Mouse (Mus musculus) limb, embryonic 14.5 days (tissue): ENCODE data around the gene Hoxb4. TPM values are rescaled to one million over a fixed set of nuclear protein-coding genes. Genes with fewer than 3 reads are reported as not detected.
A peak's percentile ranks its signal among the peaks of the same experiment; 100 is the strongest.

ENCODE experiments used
- ATAC-seq: fragments of 200-750 bp; cut with Nextera tagmentation; 2 replicates; pipeline ENCODE4 v1.8.0; 2017; ENCODE audit warnings: low read depth, moderate number of reproducible peaks, moderate TSS enrichment; ENCODE audit not compliant: low FRiP score
- DNase-seq: peaks from one replicate; pipeline ENCODE4 v3.0.0-alpha.2; 2015; ENCODE audit warnings: low spot score
- H3K27ac ChIP-seq: fragments of 300-500 bp; sonication (generic); replicated peaks from 2 replicates; pipeline ENCODE4 v1.5.1; 2014; ENCODE audit warnings: low read depth, mild to moderate bottlenecking, low read length, moderate library complexity, mixed read lengths
- H3K27me3 ChIP-seq: fragments of 300-500 bp; sonication (generic); 2 replicates; pipeline ENCODE4 v1.6.1; 2014; ENCODE audit warnings: low read length, mixed read lengths; ENCODE audit not compliant: control insufficient read depth, insufficient read depth
- H3K36me3 ChIP-seq: fragments of 300-500 bp; sonication (generic); 2 replicates; pipeline ENCODE4 v1.6.1; 2014; ENCODE audit warnings: mild to moderate bottlenecking, low read length, moderate library complexity, mixed read lengths; ENCODE audit not compliant: control insufficient read depth, insufficient read depth
- H3K4me1 ChIP-seq: fragments of 300-500 bp; sonication (generic); 2 replicates; pipeline ENCODE4 v1.6.1; 2014; ENCODE audit warnings: antibody characterized with exemption, low read length, mixed read lengths; ENCODE audit not compliant: control insufficient read depth, insufficient read depth
- H3K4me2 ChIP-seq: fragments of 300-500 bp; sonication (generic); replicated peaks from 2 replicates; pipeline ENCODE4 v1.6.1; 2014; ENCODE audit warnings: low read depth, mild to moderate bottlenecking, low read length, moderate library complexity; ENCODE audit not compliant: severe bottlenecking
- H3K4me3 ChIP-seq: fragments of 300-500 bp; sonication (generic); replicated peaks from 2 replicates; pipeline ENCODE4 v1.5.1; 2014; ENCODE audit warnings: low read length
- H3K9ac ChIP-seq: fragments of 300-500 bp; sonication (generic); 2 replicates; pipeline ENCODE4 v1.6.1; 2014; ENCODE audit warnings: mild to moderate bottlenecking, low read depth, low read length, moderate library complexity; ENCODE audit not compliant: severe bottlenecking
- H3K9me3 ChIP-seq: fragments of 300-500 bp; sonication (generic); 2 replicates; pipeline ENCODE4 v1.6.1; 2016; ENCODE audit warnings: low read length; ENCODE audit not compliant: control insufficient read depth
- POLR2A ChIP-seq: fragments of 200-500 bp; IDR thresholded peaks from 2 replicates; pipeline ENCODE4 v1.8.0; 2012; ENCODE audit warnings: inconsistent platforms, mild to moderate bottlenecking, moderate library complexity, borderline replicate concordance; ENCODE audit not compliant: insufficient read depth, insufficient read length; ENCODE audit errors: extremely low read depth
- WGBS: fragments of 180-500 bp; shearing (Covaris S2); extraction: QIAGEN DNeasy Blood & Tissue Kit; methylation state at CpG from one replicate; pipeline ENCODE4 v1.1.7; 2014; 5-methylcytosine and 5-hydroxymethylcytosine counted together
- polyA plus RNA-seq, 2 experiments: library from polyadenylated mRNA; depleted of rRNA in 1 of 2; stranded (reverse) in 1 of 2; unstranded in 1 of 2; fragments of >200 nt; fragmentation: Nextera tagmentation in 1 of 2; extraction: Ambion mirVana in 1 of 2; gene quantifications; 2 replicates each; pipeline versions ENCODE4 v1.2.1 to v1.2.3; 2012 to 2014

Hoxb4 gene
- polyA plus RNA-seq, 2 experiments, result 0.17 to 2.3 TPM

GRCm38 (mm10) chr11:96298895-96299667 lies 19.0 kb upstream of the Hoxb4 start:
- Histone ChIP-seq H3K4me3 (peak overlapping the region; percentile 25), H3K4me1 (0 out of 2 replicates have a peak, but pooled peaks cover 3% of the 10 kb centered on the region), H3K27me3 (peaks cover 100% of the 10 kb centered on the region), H3K27ac (no peak overlapping the region), H3K4me2 (peak overlapping the region; percentile 40), H3K9me3 (no peaks in the 10 kb centered on the region), H3K36me3 (no peaks in the 10 kb centered on the region), H3K9ac (no peak overlapping the region; the same call in 1 of the 2 replicates)
- ATAC-seq (no peak), DNase-seq (no peak)
- under 1% methylated on average over 64 of the region's 66 CpGs for WGBS
- TF ChIP-seq POLR2A, result no peak

GRCm38 (mm10) chr11:96299781-96300180 lies 18.3 kb upstream of the Hoxb4 start:
- H3K4me1 ChIP-seq, result 0 out of 2 replicates have a peak, but pooled peaks cover 3% of the 10 kb centered on the region
- no peak for TF ChIP-seq POLR2A
- no peak overlapping the region; the same call in 1 of the 2 replicates for H3K4me2 ChIP-seq
- peaks cover 100% of the 10 kb centered on the region for H3K27me3 ChIP-seq
- H3K4me3 ChIP-seq, result peak overlapping the region; percentile 25; the same call in 1 of the 2 replicates
- H3K9ac ChIP-seq, result no peak overlapping the region
- no peaks in the 10 kb centered on the region for H3K36me3 ChIP-seq
- no peak overlapping the region for H3K27ac ChIP-seq
- no peak for DNase-seq
- H3K9me3 ChIP-seq, result no peaks in the 10 kb centered on the region
- no peak for ATAC-seq
- 2% methylated on average over 9 of the region's 9 CpGs for WGBS

- TF ChIP-seq POLR2A, result no peak
- no peaks in the 10 kb centered on the region for H3K36me3 ChIP-seq
- H3K27me3 ChIP-seq, result peaks cover 100% of the 10 kb centered on the region
- no peak overlapping the region for H3K4me3 ChIP-seq
- no peak overlapping the region for H3K9ac ChIP-seq
- no peak overlapping the region for H3K4me2 ChIP-seq
- H3K4me1 ChIP-seq, result 0 out of 2 replicates have a peak, but pooled peaks cover 3% of the 10 kb centered on the region
- no peak overlapping the region for H3K27ac ChIP-seq
- 7% methylated on average over 35 of the region's 35 CpGs for WGBS
- DNase-seq, result no peak
- ATAC-seq, result no peak
- no peaks in the 10 kb centered on the region for H3K9me3 ChIP-seq
Observed at GRCm38 (mm10) chr11:96300354-96301063, 17.6 kb upstream of the Hoxb4 start.

DNA sequence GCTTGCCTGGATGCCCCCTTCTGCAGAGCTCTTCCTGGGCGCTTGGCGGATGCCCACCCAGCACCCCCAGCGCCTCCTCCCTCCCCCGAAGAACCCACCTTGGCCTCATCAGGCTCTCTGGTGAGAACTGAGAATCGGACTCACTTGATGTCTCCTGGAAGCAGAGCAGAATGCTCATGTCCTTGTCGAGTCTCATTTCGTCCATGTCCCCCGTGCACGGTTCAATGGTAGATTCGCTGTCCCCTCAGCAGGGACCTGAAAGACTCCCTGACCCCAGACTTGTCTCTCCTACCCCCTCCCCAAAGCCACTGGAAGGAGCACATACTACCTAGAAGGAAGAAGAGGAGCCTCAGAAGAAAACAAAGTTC lies 17.0 kb upstream of the Hoxb4 start:
- no peak overlapping the region for H3K9ac ChIP-seq
- H3K9me3 ChIP-seq, result no peaks in the 10 kb centered on the region
- H3K4me3 ChIP-seq, result no peak overlapping the region
- H3K36me3 ChIP-seq, result no peaks in the 10 kb centered on the region
- ATAC-seq (no peak), DNase-seq (no peak)
- no peak overlapping the region for H3K27ac ChIP-seq
- peaks cover 100% of the 10 kb centered on the region for H3K27me3 ChIP-seq
- H3K4me1 ChIP-seq, result 0 out of 2 replicates have a peak, but pooled peaks cover 3% of the 10 kb centered on the region
- H3K4me2 ChIP-seq, result no peak overlapping the region
- no peak for TF ChIP-seq POLR2A
- 17% methylated on average over 10 of the region's 10 CpGs for WGBS

DNA sequence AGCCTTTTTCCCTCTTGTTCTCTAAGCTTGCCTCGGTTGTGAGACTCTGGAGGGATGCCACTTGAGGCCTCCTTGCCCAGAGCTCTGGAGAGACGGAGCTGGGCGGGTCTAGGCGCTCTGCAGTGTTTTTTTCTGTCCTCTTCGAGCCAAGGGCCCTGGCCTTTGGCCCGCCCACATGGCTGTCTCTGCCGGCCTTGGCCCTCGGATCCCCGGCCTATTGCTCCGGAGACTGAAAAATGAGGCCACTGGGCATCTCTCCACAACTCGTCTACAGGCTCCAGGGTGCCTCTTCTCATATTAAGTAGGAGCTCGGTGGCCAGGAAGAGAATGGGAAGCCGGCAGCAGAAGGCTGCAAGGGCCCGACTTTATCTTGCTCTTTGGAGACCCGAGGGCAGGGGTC lies 16.2 kb upstream of the Hoxb4 start:
- WGBS, result 2% methylated on average over 15 of the region's 15 CpGs
- no peaks in the 10 kb centered on the region for H3K36me3 ChIP-seq
- H3K9ac ChIP-seq, result no peak overlapping the region
- ATAC-seq, result no peak
- TF ChIP-seq POLR2A, result no peak
- H3K4me1 ChIP-seq, result 0 out of 2 replicates have a peak, but pooled peaks cover 3% of the 10 kb centered on the region
- H3K4me3 ChIP-seq, result no peak overlapping the region
- no peak overlapping the region for H3K4me2 ChIP-seq
- H3K27me3 ChIP-seq, result peaks cover 100% of the 10 kb centered on the region
- no peak for DNase-seq
- no peak overlapping the region for H3K27ac ChIP-seq
- H3K9me3 ChIP-seq, result no peaks in the 10 kb centered on the region
